Mouse (Mus musculus) bone marrow macrophage, adult 2 months (primary cell): Measurements from ENCODE around the gene Zfp273.

ENCODE experiments used
- CTCF ChIP-seq: IDR thresholded peaks from 2 replicates; pipeline ENCODE4 v1.5.1; 2012; ENCODE audit warnings: low read depth, mild to moderate bottlenecking, low read length, moderate library complexity
- POLR2A ChIP-seq: IDR thresholded peaks from 2 replicates; pipeline ENCODE4 v1.6.1; 2012; ENCODE audit warnings: mild to moderate bottlenecking, low read depth, low read length, borderline replicate concordance

DNA sequence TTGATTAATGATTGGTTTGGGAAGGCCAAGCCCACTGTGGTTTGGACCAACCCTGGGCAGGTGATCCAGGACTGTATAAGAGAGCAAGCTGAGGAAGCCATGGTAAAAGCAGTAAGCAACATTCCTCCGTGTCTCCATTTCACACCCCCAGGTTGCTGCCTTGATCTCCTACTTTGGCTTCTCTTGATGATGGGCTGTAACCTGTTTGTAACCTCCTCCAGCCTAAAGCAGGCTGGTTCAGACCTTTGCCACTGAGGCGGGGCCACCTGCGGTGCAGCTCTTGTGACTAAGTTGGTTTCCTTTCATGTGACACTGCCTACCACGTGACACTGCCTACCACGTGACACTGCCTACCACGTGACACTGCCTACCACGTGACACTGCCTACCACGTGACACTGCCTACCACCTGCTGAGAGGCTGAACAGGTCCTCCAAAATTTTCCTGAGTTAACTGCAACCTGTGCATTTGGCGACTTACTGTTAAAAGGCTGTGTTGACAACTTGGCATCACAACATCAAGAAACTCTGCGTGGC lies 21.6 kb upstream of the Zfp273 start:
- TF ChIP-seq POLR2A (no peak), CTCF (no peak)
